Mouse (Mus musculus): ENCODE measurements around the gene Os9. TPM values are rescaled to one million over a fixed set of nuclear protein-coding genes. Genes with fewer than 3 reads are reported as not detected.
"Not testable (repeated sequence)": the region's sequence is repeated elsewhere in the genome, so short reads cannot be mapped to it uniquely, and the experiment has no call there.

Os9 gene
- polyA plus RNA-seq, 1 experiment from 2014 or later: 53.0 TPM

GRCm38 (mm10) chr10:127164190-127164589, 43.3 kb upstream of the Os9 start:
- ATAC-seq (no peak), DNase-seq (ENCODE audit: low spot score) (no peak)
- Histone ChIP-seq H3K4me2 (ENCODE audit: low read length) (no peak overlapping the region; the same call in 1 of the 2 replicates), H3K4me3 (ENCODE audit: low read depth, low read length) (no peak overlapping the region), H3K36me3 (ENCODE audit: control insufficient read depth, insufficient read depth, low read length) (no peaks in the 10 kb centered on the region), H3K27ac (ENCODE audit: low read depth, low read length) (no peak overlapping the region), H3K9me3 (replicated peaks; ENCODE audit: control insufficient read depth, low read length) (no peaks in the 10 kb centered on the region), H3K4me1 (ENCODE audit: control insufficient read depth, insufficient read depth, low read length) (peaks cover 3% of the 10 kb centered on the region; the same call in 1 of the 2 replicates), H3K27me3 (replicated peaks; ENCODE audit: control insufficient read depth, insufficient read depth, low read length) (peaks cover 32% of the 10 kb centered on the region), H3K9ac (ENCODE audit: low read length) (peak overlapping the region; percentile 91; the same call in 1 of the 2 replicates)
- WGBS: 92% methylated on average over 4 of the region's 4 CpGs

- not testable (repeated sequence) for ATAC-seq; H3K4me1 ChIP-seq (ENCODE audit: control insufficient read depth, insufficient read depth, low read length); DNase-seq (ENCODE audit: low spot score); H3K4me2 ChIP-seq (ENCODE audit: low read length); H3K36me3 ChIP-seq (ENCODE audit: control insufficient read depth, insufficient read depth, low read length); H3K4me3 ChIP-seq (ENCODE audit: low read depth, low read length); H3K9ac ChIP-seq (ENCODE audit: low read length); H3K27ac ChIP-seq (ENCODE audit: low read depth, low read length); H3K9me3 ChIP-seq (replicated peaks; ENCODE audit: control insufficient read depth, low read length)
- peaks cover 23% of the 10 kb centered on the region for H3K27me3 ChIP-seq (replicated peaks; ENCODE audit: control insufficient read depth, insufficient read depth, low read length)
- 65% methylated on average over 7 of the region's 7 CpGs for WGBS
Measured at GRCm38 (mm10) chr10:127162771-127163261, 41.9 kb upstream of the Os9 start.

- H3K36me3 ChIP-seq (ENCODE audit: control insufficient read depth, insufficient read depth, low read length): no peaks in the 10 kb centered on the region
- no peak overlapping the region for H3K4me3 ChIP-seq (ENCODE audit: low read depth, low read length)
- no peak overlapping the region for H3K4me2 ChIP-seq (ENCODE audit: low read length)
- WGBS: 70% methylated on average over 3 of the region's 3 CpGs
- H3K4me1 ChIP-seq (ENCODE audit: control insufficient read depth, insufficient read depth, low read length): peaks cover 3% of the 10 kb centered on the region; the same call in 1 of the 2 replicates
- DNase-seq (ENCODE audit: low spot score): no peak
- no peak overlapping the region for H3K27ac ChIP-seq (ENCODE audit: low read depth, low read length)
- no peak for ATAC-seq
- no peaks in the 10 kb centered on the region for H3K9me3 ChIP-seq (replicated peaks; ENCODE audit: control insufficient read depth, low read length)
- H3K27me3 ChIP-seq (replicated peaks; ENCODE audit: control insufficient read depth, insufficient read depth, low read length): 0 out of 2 replicates have a peak, but pooled peaks cover 4% of the 10 kb centered on the region
- H3K9ac ChIP-seq (ENCODE audit: low read length): no peak overlapping the region
Measured at GRCm38 (mm10) chr10:127160728-127161127, 39.8 kb upstream of the Os9 start.

GRCm38 (mm10) chr10:127160081-127160480, 39.1 kb upstream of the Os9 start:
- ATAC-seq: no peak

GRCm38 (mm10) chr10:127158471-127158870, 37.5 kb upstream of the Os9 start:
- Histone ChIP-seq H3K27me3 (replicated peaks; ENCODE audit: control insufficient read depth, insufficient read depth, low read length) (no peaks in the 10 kb centered on the region), H3K36me3 (ENCODE audit: control insufficient read depth, insufficient read depth, low read length) (no peaks in the 10 kb centered on the region), H3K9me3 (replicated peaks; ENCODE audit: control insufficient read depth, low read length) (no peaks in the 10 kb centered on the region), H3K9ac (ENCODE audit: low read length) (no peak overlapping the region), H3K4me1 (ENCODE audit: control insufficient read depth, insufficient read depth, low read length) (no peaks in the 10 kb centered on the region), H3K27ac (ENCODE audit: low read depth, low read length) (no peak overlapping the region), H3K4me2 (ENCODE audit: low read length) (no peak overlapping the region), H3K4me3 (ENCODE audit: low read depth, low read length) (no peak overlapping the region)
- ATAC-seq (no peak), DNase-seq (ENCODE audit: low spot score) (no peak)
- WGBS: 81% methylated on average over 3 of the region's 3 CpGs

More at GRCm38 (mm10) chr10:127160081-127160480, 39.1 kb upstream of the Os9 start:
- Histone ChIP-seq H3K4me1 (ENCODE audit: control insufficient read depth, insufficient read depth, low read length) (peaks cover 3% of the 10 kb centered on the region; the same call in 1 of the 2 replicates), H3K36me3 (ENCODE audit: control insufficient read depth, insufficient read depth, low read length) (no peaks in the 10 kb centered on the region), H3K9me3 (replicated peaks; ENCODE audit: control insufficient read depth, low read length) (no peaks in the 10 kb centered on the region), H3K9ac (ENCODE audit: low read length) (no peak overlapping the region), H3K4me2 (ENCODE audit: low read length) (no peak overlapping the region), H3K27me3 (replicated peaks; ENCODE audit: control insufficient read depth, insufficient read depth, low read length) (no peaks in the 10 kb centered on the region), H3K4me3 (ENCODE audit: low read depth, low read length) (no peak overlapping the region), H3K27ac (ENCODE audit: low read depth, low read length) (no peak overlapping the region)
- WGBS: 81% methylated on average over 9 of the region's 9 CpGs
- no peak for DNase-seq (ENCODE audit: low spot score)

GRCm38 (mm10) chr10:127156511-127156910, 35.6 kb upstream of the Os9 start:
- WGBS: 94% methylated on average over 1 of the region's 1 CpGs
- Histone ChIP-seq H3K4me2 (ENCODE audit: low read length) (no peak overlapping the region), H3K27ac (ENCODE audit: low read depth, low read length) (no peak overlapping the region), H3K27me3 (replicated peaks; ENCODE audit: control insufficient read depth, insufficient read depth, low read length) (no peaks in the 10 kb centered on the region), H3K36me3 (ENCODE audit: control insufficient read depth, insufficient read depth, low read length) (no peaks in the 10 kb centered on the region), H3K9ac (ENCODE audit: low read length) (no peak overlapping the region), H3K9me3 (replicated peaks; ENCODE audit: control insufficient read depth, low read length) (no peaks in the 10 kb centered on the region), H3K4me3 (ENCODE audit: low read depth, low read length) (no peak overlapping the region), H3K4me1 (ENCODE audit: control insufficient read depth, insufficient read depth, low read length) (no peaks in the 10 kb centered on the region)
- DNase-seq (ENCODE audit: low spot score): no peak
- no peak for ATAC-seq

- Histone ChIP-seq H3K27ac (ENCODE audit: low read depth, low read length) (no peak overlapping the region), H3K9me3 (replicated peaks; ENCODE audit: control insufficient read depth, low read length) (no peaks in the 10 kb centered on the region), H3K4me3 (ENCODE audit: low read depth, low read length) (no peak overlapping the region), H3K9ac (ENCODE audit: low read length) (no peak overlapping the region), H3K36me3 (ENCODE audit: control insufficient read depth, insufficient read depth, low read length) (no peaks in the 10 kb centered on the region), H3K27me3 (replicated peaks; ENCODE audit: control insufficient read depth, insufficient read depth, low read length) (no peaks in the 10 kb centered on the region), H3K4me2 (ENCODE audit: low read length) (no peak overlapping the region), H3K4me1 (ENCODE audit: control insufficient read depth, insufficient read depth, low read length) (no peaks in the 10 kb centered on the region)
- ATAC-seq: no peak
- no peak for DNase-seq (ENCODE audit: low spot score)
- 97% methylated on average over 1 of the region's 1 CpGs for WGBS
Measured at GRCm38 (mm10) chr10:127156089-127156488, 35.2 kb upstream of the Os9 start.

- WGBS: 84% methylated on average over 5 of the region's 5 CpGs
- DNase-seq (ENCODE audit: low spot score) (no peak), ATAC-seq (no peak)
- H3K36me3 ChIP-seq (ENCODE audit: control insufficient read depth, insufficient read depth, low read length): no peaks in the 10 kb centered on the region
- H3K4me3 ChIP-seq (ENCODE audit: low read depth, low read length): no peak overlapping the region
- H3K9ac ChIP-seq (ENCODE audit: low read length): no peak overlapping the region
- H3K4me2 ChIP-seq (ENCODE audit: low read length): no peak overlapping the region
- no peaks in the 10 kb centered on the region for H3K4me1 ChIP-seq (ENCODE audit: control insufficient read depth, insufficient read depth, low read length)
- no peaks in the 10 kb centered on the region for H3K9me3 ChIP-seq (replicated peaks; ENCODE audit: control insufficient read depth, low read length)
- no peak overlapping the region for H3K27ac ChIP-seq (ENCODE audit: low read depth, low read length)
- no peaks in the 10 kb centered on the region for H3K27me3 ChIP-seq (replicated peaks; ENCODE audit: control insufficient read depth, insufficient read depth, low read length)
Measured at GRCm38 (mm10) chr10:127154652-127155051, 33.7 kb upstream of the Os9 start.

GRCm38 (mm10) chr10:127154241-127154640, 33.3 kb upstream of the Os9 start:
- WGBS: 96% methylated on average over 2 of the region's 2 CpGs

More at GRCm38 (mm10) chr10:127154241-127154640, 33.3 kb upstream of the Os9 start:
- H3K9ac ChIP-seq (ENCODE audit: low read length): no peak overlapping the region
- DNase-seq (ENCODE audit: low spot score): no peak
- H3K9me3 ChIP-seq (replicated peaks; ENCODE audit: control insufficient read depth, low read length): no peaks in the 10 kb centered on the region
- no peaks in the 10 kb centered on the region for H3K4me1 ChIP-seq (ENCODE audit: control insufficient read depth, insufficient read depth, low read length)
- H3K27ac ChIP-seq (ENCODE audit: low read depth, low read length): no peak overlapping the region
- no peak for ATAC-seq
- H3K36me3 ChIP-seq (ENCODE audit: control insufficient read depth, insufficient read depth, low read length): no peaks in the 10 kb centered on the region
- H3K4me3 ChIP-seq (ENCODE audit: low read depth, low read length): no peak overlapping the region
- H3K27me3 ChIP-seq (replicated peaks; ENCODE audit: control insufficient read depth, insufficient read depth, low read length): no peaks in the 10 kb centered on the region
- no peak overlapping the region for H3K4me2 ChIP-seq (ENCODE audit: low read length)
